Mouse (Mus musculus): ENCODE results near the gene Tctn3. TPM values are rescaled to one million over a fixed set of nuclear protein-coding genes. Genes with fewer than 3 reads are reported as not detected.
A peak's percentile ranks its signal among the peaks of the same experiment; 100 is the strongest.
"Not testable (repeated sequence)": the region's sequence is repeated elsewhere in the genome, so short reads cannot be mapped to it uniquely, and the experiment has no call there.

The Tctn3 gene
- polyA plus RNA-seq, 1 experiment from 2014 or later: 8.1 TPM

DNA sequence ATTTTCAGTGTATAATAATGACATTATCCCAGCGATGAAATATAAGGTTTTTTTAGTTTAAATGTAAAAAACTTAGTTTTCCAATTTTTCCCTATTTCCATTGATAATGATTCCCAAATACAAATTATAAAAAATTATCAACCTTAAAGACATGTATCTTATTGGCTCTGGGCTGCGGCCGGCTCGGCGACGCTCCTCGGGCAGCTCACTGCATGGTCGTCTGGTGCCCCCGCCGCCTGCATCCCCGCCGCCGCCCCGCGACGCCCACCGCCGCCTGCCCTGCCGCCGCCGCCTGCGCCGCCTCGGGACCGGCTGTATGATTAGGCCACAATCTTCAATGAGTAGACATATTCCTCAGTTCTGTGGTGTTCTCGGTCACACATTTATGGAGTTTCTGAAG is 9.6 kb upstream of the Tctn3 start:
- H3K9ac ChIP-seq; H3K4me3 ChIP-seq; H3K27ac ChIP-seq (replicated peaks); H3K27me3 ChIP-seq (replicated peaks); H3K36me3 ChIP-seq; H3K4me1 ChIP-seq; H3K4me2 ChIP-seq; H3K9me3 ChIP-seq; ATAC-seq (ENCODE audit: extremely low read depth, insufficient number of reproducible peaks, low FRiP score, low TSS enrichment): not testable (repeated sequence)
- WGBS: 41% methylated on average over 13 of the region's 26 CpGs

DNA sequence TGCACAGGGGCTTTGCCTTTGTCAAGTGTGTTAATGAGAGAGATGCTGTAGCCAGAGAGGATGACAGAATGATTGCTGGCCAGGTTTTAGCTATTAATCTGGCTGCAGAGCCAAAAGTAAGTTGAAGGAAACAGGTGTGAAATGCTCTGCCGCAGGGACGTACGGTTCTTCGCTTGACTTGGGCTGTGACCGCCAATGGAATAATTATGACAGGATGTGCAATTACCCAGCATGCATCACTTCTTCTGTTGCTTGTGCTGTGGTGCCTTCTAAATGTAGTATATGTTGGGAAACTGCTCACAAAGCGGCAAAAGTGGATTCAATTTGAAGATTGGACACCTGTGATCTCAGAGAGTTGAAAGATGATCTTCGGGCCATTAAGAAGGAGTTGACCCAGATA is 4.0 kb upstream of the Tctn3 start:
- Histone ChIP-seq H3K4me3 (no peak overlapping the region), H3K36me3 (no peaks in the 10 kb centered on the region), H3K4me2 (no peak overlapping the region), H3K27me3 (replicated peaks) (no peaks in the 10 kb centered on the region), H3K9ac (no peak overlapping the region), H3K27ac (replicated peaks) (no peak overlapping the region), H3K4me1 (peaks cover 6% of the 10 kb centered on the region), H3K9me3 (no peaks in the 10 kb centered on the region)
- ATAC-seq (ENCODE audit: extremely low read depth, insufficient number of reproducible peaks, low FRiP score, low TSS enrichment): no peak
- 83% methylated on average over 7 of the region's 7 CpGs for WGBS

DNA sequence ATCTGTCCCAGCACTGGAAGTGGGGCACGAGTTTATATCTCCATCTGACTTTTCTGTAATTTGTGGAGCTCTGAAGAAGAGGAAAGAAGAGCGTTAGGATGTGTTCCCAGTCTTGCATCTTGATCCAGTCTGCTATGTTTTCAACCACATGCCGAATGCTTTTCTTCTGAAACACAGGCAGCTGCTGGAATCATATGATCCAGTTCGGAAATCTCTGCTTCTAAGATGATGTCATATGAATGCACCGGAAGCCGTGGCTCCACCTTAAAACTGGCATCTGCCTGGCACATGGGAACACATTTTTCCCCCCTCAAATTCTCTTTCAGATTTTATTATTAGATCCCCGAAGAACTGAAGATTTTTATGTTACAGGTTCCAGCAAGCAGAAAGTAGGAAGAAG is 2.8 kb upstream of the Tctn3 start:
- no peak for ATAC-seq (ENCODE audit: extremely low read depth, insufficient number of reproducible peaks, low FRiP score, low TSS enrichment)
- Histone ChIP-seq H3K4me1 (peaks cover 9% of the 10 kb centered on the region), H3K4me2 (no peak overlapping the region), H3K27me3 (replicated peaks) (no peaks in the 10 kb centered on the region), H3K36me3 (no peaks in the 10 kb centered on the region), H3K9ac (no peak overlapping the region), H3K27ac (replicated peaks) (no peak overlapping the region), H3K4me3 (no peak overlapping the region), H3K9me3 (no peaks in the 10 kb centered on the region)
- 67% methylated on average over 7 of the region's 7 CpGs for WGBS

DNA sequence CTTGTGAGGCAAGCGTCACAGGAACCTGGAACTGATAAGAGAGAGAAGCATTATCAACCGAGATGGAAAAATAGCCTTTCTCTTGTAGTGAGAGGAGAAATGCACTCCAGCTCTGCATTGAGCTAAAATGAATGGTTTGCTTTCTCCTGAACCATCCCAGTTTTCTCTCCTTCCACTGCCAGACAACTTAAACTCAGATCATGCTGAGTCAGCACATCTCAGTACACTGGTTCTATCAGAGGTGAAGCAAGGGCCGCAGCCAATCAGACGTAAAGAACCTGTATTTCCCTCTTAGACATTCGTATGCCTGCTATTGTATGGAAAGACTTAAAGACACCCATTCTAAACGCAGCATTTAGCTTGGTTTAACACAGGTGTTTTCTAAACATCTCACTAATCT is 4.4 kb downstream of the Tctn3 start:
- Histone ChIP-seq H3K9me3 (no peaks in the 10 kb centered on the region), H3K4me1 (peaks cover 9% of the 10 kb centered on the region), H3K4me3 (no peak overlapping the region), H3K27ac (replicated peaks) (no peak overlapping the region), H3K4me2 (no peak overlapping the region), H3K9ac (no peak overlapping the region), H3K36me3 (peaks cover 63% of the 10 kb centered on the region), H3K27me3 (replicated peaks) (no peaks in the 10 kb centered on the region)
- no peak for ATAC-seq (ENCODE audit: extremely low read depth, insufficient number of reproducible peaks, low FRiP score, low TSS enrichment)
- WGBS: 67% methylated on average over 6 of the region's 6 CpGs

DNA sequence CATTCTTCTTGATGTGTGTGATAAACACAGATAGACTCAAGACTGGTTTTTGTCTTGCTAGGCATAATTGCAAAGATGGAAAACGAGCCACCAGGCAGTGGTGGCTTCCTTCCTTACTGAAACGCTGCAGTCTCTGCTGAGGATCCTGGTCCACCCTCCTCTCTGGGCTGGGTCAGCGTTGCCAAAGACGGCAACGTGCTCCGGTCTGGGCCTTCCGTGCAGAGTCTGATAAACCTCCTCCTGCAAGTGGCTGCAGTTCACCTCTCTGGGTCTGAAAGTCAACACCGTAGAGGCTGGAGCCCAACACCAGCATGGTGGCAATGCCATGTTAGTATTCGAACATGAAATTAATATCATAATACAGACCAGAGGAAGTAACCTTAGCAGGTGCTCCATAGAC is 6.8 kb downstream of the Tctn3 start:
- H3K9me3 ChIP-seq: no peaks in the 10 kb centered on the region
- no peak overlapping the region for H3K9ac ChIP-seq
- H3K36me3 ChIP-seq: peaks cover 76% of the 10 kb centered on the region
- no peak overlapping the region for H3K4me2 ChIP-seq
- 87% methylated on average over 9 of the region's 9 CpGs for WGBS
- ATAC-seq (ENCODE audit: extremely low read depth, insufficient number of reproducible peaks, low FRiP score, low TSS enrichment): no peak
- H3K27me3 ChIP-seq (replicated peaks): no peaks in the 10 kb centered on the region
- no peak overlapping the region for H3K4me3 ChIP-seq
- H3K4me1 ChIP-seq: no peaks in the 10 kb centered on the region
- no peak overlapping the region for H3K27ac ChIP-seq (replicated peaks)

DNA sequence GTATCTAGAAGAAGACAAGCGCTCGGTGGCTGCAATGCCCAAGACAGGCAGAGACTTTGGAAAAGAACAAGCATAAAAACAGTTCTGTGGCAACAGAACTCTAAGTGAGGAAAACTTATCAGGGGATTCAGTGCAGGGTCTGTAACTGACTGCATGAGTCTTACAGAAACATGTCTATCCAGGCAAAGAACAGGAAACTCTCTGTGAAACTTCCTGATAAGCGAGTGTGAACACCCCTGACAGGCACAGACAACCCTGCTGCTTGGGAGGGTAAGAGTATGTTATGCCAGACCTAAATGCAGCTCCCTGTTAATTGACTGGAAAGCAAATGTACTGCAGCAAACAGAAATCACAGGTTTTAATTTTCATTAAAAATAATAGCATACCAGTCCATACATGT is 10.2 kb downstream of the Tctn3 start:
- H3K9me3 ChIP-seq: no peaks in the 10 kb centered on the region
- H3K4me1 ChIP-seq: no peaks in the 10 kb centered on the region
- no peak for ATAC-seq (ENCODE audit: extremely low read depth, insufficient number of reproducible peaks, low FRiP score, low TSS enrichment)
- H3K4me3 ChIP-seq: no peak overlapping the region
- WGBS: 63% methylated on average over 3 of the region's 3 CpGs
- no peak overlapping the region for H3K4me2 ChIP-seq
- no peak overlapping the region for H3K27ac ChIP-seq (replicated peaks)
- H3K36me3 ChIP-seq: peaks cover 57% of the 10 kb centered on the region
- no peaks in the 10 kb centered on the region for H3K27me3 ChIP-seq (replicated peaks)
- no peak overlapping the region for H3K9ac ChIP-seq

DNA sequence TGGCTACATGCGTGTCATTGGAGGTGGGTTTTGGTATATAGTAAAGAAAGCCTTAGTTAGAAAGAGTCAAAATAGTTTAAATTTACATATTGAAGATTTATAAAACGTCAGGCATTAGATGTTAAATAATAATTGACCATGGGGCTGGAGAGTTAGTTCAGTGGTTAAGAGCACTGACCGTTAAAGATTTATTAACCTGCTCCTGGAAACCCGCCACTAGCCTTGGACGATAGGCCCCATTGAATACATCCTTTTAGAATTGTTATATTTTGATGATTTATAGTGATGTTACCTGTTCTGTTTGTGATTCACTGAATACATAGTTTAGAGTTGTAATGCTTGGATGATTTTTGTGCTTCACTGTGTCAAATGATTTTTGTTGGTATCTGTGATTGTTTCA is 11.2 kb downstream of the Tctn3 start:
- WGBS: 79% methylated on average over 5 of the region's 5 CpGs
- ATAC-seq (ENCODE audit: extremely low read depth, insufficient number of reproducible peaks, low FRiP score, low TSS enrichment); H3K9me3 ChIP-seq; H3K27ac ChIP-seq (replicated peaks); H3K9ac ChIP-seq; H3K4me3 ChIP-seq; H3K27me3 ChIP-seq (replicated peaks); H3K4me1 ChIP-seq; H3K4me2 ChIP-seq: not testable (repeated sequence)
- H3K36me3 ChIP-seq: peaks cover 50% of the 10 kb centered on the region

DNA sequence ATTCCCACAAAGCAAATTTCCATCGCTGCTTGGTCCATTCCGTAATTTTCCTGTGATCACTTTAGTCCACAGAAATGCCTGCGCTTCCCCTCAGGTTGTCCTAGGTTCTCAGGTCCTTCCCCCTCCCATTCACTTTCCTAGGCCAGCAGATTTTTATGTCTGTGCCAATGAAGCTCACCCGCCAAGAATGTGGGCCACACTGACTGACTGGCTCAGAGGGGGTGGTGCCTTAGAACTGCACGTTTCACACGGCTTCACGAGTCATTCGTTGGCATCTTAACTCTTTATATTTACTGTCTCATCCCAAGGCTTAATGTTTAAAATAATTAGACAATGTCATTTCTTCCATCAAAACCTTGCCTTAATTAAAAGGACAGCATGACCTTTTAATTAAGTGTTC is 16.2 kb downstream of the Tctn3 start:
- H3K27me3 ChIP-seq (replicated peaks): no peaks in the 10 kb centered on the region
- no peak overlapping the region for H3K4me3 ChIP-seq
- H3K27ac ChIP-seq (replicated peaks): peak overlapping the region; percentile 20; the same call in 1 of the 2 replicates
- H3K9ac ChIP-seq: no peak overlapping the region
- no peaks in the 10 kb centered on the region for H3K9me3 ChIP-seq
- H3K36me3 ChIP-seq: peaks cover 33% of the 10 kb centered on the region
- WGBS: 82% methylated on average over 8 of the region's 8 CpGs
- H3K4me2 ChIP-seq: no peak overlapping the region
- no peak for ATAC-seq (ENCODE audit: extremely low read depth, insufficient number of reproducible peaks, low FRiP score, low TSS enrichment)
- no peaks in the 10 kb centered on the region for H3K4me1 ChIP-seq

DNA sequence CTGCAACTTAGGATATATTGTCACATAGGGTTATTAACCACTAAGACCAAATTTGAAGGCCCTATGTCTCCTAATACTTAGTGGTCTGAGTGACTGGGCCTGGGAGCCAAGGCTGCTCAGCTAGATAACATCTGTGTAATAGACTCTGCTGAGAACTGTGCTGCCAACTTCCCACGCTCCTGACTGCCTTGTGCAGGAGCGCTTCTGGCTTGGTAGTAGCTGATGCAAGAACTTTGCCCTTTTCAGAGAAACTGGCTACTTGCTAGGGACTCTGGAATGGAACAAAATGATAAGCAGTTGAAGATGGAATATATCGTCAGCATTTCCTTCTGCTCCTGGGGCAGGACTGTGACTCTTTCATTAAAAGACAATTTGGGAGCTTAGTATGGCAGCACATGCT is 16.8 kb downstream of the Tctn3 start:
- no peak for ATAC-seq (ENCODE audit: extremely low read depth, insufficient number of reproducible peaks, low FRiP score, low TSS enrichment)
- WGBS: 69% methylated on average over 3 of the region's 3 CpGs
- no peak overlapping the region for H3K27ac ChIP-seq (replicated peaks)

DNA sequence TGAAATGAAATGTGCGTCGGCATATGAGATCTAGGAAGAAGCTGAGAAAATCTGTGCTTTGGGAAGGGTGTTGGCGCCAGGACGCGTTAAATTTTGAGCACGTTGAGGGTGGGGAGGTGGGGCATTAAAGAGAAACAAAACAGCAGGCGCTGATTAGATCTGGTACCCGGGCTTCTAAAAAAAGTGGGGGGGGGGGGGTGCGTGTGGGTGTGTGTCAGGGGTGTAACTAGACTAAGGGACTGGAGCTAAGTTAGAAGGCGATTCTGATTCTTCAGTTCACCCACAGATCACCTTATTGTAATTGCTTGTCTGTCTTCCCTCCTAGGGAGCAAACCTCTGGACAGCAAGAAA is 22.5 kb downstream of the Tctn3 start:
- no peak for ATAC-seq (ENCODE audit: extremely low read depth, insufficient number of reproducible peaks, low FRiP score, low TSS enrichment)
- 0% methylated on average over 10 of the region's 10 CpGs for WGBS

More for the DNA sequence above, 16.8 kb downstream of the Tctn3 start:
- Histone ChIP-seq H3K4me3 (no peak overlapping the region), H3K4me2 (no peak overlapping the region), H3K9ac (no peak overlapping the region), H3K9me3 (no peaks in the 10 kb centered on the region), H3K4me1 (no peaks in the 10 kb centered on the region), H3K36me3 (peaks cover 33% of the 10 kb centered on the region), H3K27me3 (replicated peaks) (no peaks in the 10 kb centered on the region)

DNA sequence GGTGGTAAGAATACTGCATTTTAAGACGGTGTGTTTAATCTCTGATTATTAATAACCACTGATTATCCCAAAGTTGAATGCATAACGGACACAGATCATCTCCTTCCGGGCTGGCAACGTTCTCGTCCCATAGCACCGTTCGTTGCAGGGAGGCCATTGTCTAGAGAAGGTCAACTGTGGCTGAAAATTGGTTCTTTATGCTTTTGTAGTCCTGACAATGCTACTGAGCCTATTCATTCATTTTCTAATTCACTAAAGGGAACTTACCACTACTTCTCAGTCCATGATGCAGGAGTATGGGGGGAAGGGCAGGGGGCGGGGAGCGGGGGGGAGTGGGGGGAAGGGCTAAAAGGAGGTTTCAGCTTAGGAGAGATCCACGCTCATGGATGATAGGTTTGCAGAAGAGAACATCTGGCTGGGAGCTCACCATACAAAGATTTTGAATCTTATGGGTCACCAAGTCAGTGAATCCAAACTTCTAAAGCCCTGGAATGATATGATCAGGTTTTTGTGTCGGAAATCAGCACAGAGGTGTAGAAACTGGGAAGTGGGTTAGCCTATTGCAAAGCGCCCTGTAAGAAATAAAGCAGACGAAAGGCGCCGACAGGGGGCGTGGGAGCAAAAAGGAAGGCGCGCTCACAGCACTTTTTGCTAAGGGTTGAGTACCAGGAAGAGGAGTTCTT is 23.0 kb downstream of the Tctn3 start:
- Histone ChIP-seq H3K4me3 (peak overlapping the region; percentile 94), H3K36me3 (peaks cover 28% of the 10 kb centered on the region), H3K4me1 (peaks cover 19% of the 10 kb centered on the region), H3K4me2 (peak overlapping the region; percentile 95), H3K27me3 (replicated peaks) (no peaks in the 10 kb centered on the region), H3K9ac (peak overlapping the region; percentile 91), H3K9me3 (no peaks in the 10 kb centered on the region), H3K27ac (replicated peaks) (peak overlapping the region; percentile 75)
- WGBS: under 1% methylated on average over 18 of the region's 18 CpGs
- no peak; the same call in 1 of the 2 replicates for ATAC-seq (ENCODE audit: extremely low read depth, insufficient number of reproducible peaks, low FRiP score, low TSS enrichment)

More for the DNA sequence above, 22.5 kb downstream of the Tctn3 start:
- Histone ChIP-seq H3K27ac (replicated peaks) (peak overlapping the region; percentile 75), H3K27me3 (replicated peaks) (no peaks in the 10 kb centered on the region), H3K4me1 (peaks cover 19% of the 10 kb centered on the region), H3K4me3 (peak overlapping the region; percentile 94), H3K9ac (peak overlapping the region; percentile 91), H3K36me3 (peaks cover 29% of the 10 kb centered on the region), H3K9me3 (no peaks in the 10 kb centered on the region), H3K4me2 (peak overlapping the region; percentile 95)

DNA sequence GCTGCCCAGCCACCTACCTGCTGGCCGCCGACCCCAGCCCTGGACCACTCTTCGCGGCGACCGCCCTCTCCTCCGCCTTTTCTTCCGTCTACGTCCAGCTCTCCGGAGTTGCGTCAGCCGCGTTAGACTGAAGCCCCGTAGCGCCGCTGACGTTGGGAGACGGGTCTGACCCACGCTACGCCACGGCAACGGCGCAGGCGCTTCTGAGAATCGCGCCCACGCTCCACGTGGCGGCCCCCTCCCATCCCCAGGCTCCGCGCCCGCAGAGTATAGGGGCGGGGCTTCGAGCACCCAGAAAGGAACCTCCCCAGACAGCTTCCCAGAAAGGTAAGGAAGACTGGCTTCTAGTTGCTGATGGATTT is 23.8 kb downstream of the Tctn3 start, which contains the start of gene Aldh18a1:
TSS of gene Aldh18a1 (minus strand) at position 171 of the 362 bp plus-strand sequence.
- H3K4me2 ChIP-seq: peak within 1 kb of the TSS; percentile 95
- H3K27me3 ChIP-seq (replicated peaks): no peaks in the 10 kb centered on the region
- H3K9ac ChIP-seq: peak within 1 kb of the TSS; percentile 91
- H3K36me3 ChIP-seq: peaks cover 31% of the 10 kb centered on the region
- H3K9me3 ChIP-seq: no peaks in the 10 kb centered on the region
- ATAC-seq (ENCODE audit: extremely low read depth, insufficient number of reproducible peaks, low FRiP score, low TSS enrichment): peak; percentile 89
- H3K4me1 ChIP-seq: peaks cover 19% of the 10 kb centered on the region
- H3K27ac ChIP-seq (replicated peaks): peak within 1 kb of the TSS; percentile 75
- 0% methylated on average over 34 of the region's 34 CpGs for WGBS
- peak within 1 kb of the TSS; percentile 94 for H3K4me3 ChIP-seq
